Mouse (Mus musculus): Measurements from ENCODE around the gene Bloc1s5. TPM values are rescaled to one million over a fixed set of nuclear protein-coding genes. Genes with fewer than 3 reads are reported as not detected.

Bloc1s5 gene
- polyA plus RNA-seq, 1 experiment, result 0.28 TPM

- Histone ChIP-seq H3K36me3 (ENCODE audit: control insufficient read depth) (no peaks in the 10 kb centered on the region), H3K4me1 (ENCODE audit: control insufficient read depth) (no peaks in the 10 kb centered on the region), H3K4me3 (replicated peaks) (no peak overlapping the region), H3K27me3 (ENCODE audit: control insufficient read depth) (peaks cover 3% of the 10 kb centered on the region; the same call in 1 of the 2 replicates), H3K9me3 (ENCODE audit: control insufficient read depth, low read length) (no peaks in the 10 kb centered on the region)
- TF ChIP-seq TAL1 (IDR thresholded peaks at IDR 0.05; ENCODE audit: low read length) (no peak), GATA1 (IDR thresholded peaks at IDR 0.05; ENCODE audit: low read length) (no peak)
These were observed 41.8 kb downstream of the Bloc1s5 start for GRCm38 (mm10) chr13:38593114-38593513.

GRCm38 (mm10) chr13:38587350-38587749 is 47.6 kb downstream of the Bloc1s5 start:
- Histone ChIP-seq H3K4me3 (replicated peaks) (no peak overlapping the region), H3K4me1 (ENCODE audit: control insufficient read depth) (no peaks in the 10 kb centered on the region), H3K27me3 (ENCODE audit: control insufficient read depth) (peaks cover 1% of the 10 kb centered on the region; the same call in 1 of the 2 replicates), H3K9me3 (ENCODE audit: control insufficient read depth, low read length) (no peaks in the 10 kb centered on the region), H3K36me3 (ENCODE audit: control insufficient read depth) (no peaks in the 10 kb centered on the region)
- TF ChIP-seq GATA1 (IDR thresholded peaks at IDR 0.05; ENCODE audit: low read length) (no peak), TAL1 (IDR thresholded peaks at IDR 0.05; ENCODE audit: low read length) (no peak)

GRCm38 (mm10) chr13:38586451-38586850 is 48.5 kb downstream of the Bloc1s5 start:
- Histone ChIP-seq H3K4me3 (replicated peaks) (no peak overlapping the region), H3K36me3 (ENCODE audit: control insufficient read depth) (no peaks in the 10 kb centered on the region), H3K9me3 (ENCODE audit: control insufficient read depth, low read length) (no peaks in the 10 kb centered on the region), H3K27me3 (ENCODE audit: control insufficient read depth) (no peaks in the 10 kb centered on the region), H3K4me1 (ENCODE audit: control insufficient read depth) (no peaks in the 10 kb centered on the region)
- TF ChIP-seq TAL1 (IDR thresholded peaks at IDR 0.05; ENCODE audit: low read length), result no peak
- no peak for TF ChIP-seq GATA1 (IDR thresholded peaks at IDR 0.05; ENCODE audit: low read length)

- TF ChIP-seq TAL1 (IDR thresholded peaks at IDR 0.05; ENCODE audit: low read length) (no peak), GATA1 (IDR thresholded peaks at IDR 0.05; ENCODE audit: low read length) (no peak)
- no peaks in the 10 kb centered on the region for H3K36me3 ChIP-seq (ENCODE audit: control insufficient read depth)
- H3K27me3 ChIP-seq (ENCODE audit: control insufficient read depth), result peaks cover 17% of the 10 kb centered on the region
These were observed 52.1 kb downstream of the Bloc1s5 start for GRCm38 (mm10) chr13:38582768-38583167.

GRCm38 (mm10) chr13:38580601-38581457 is 54.1 kb downstream of the Bloc1s5 start:
- Histone ChIP-seq H3K27me3 (ENCODE audit: control insufficient read depth) (peaks cover 17% of the 10 kb centered on the region), H3K4me1 (ENCODE audit: control insufficient read depth) (peaks cover 8% of the 10 kb centered on the region), H3K36me3 (ENCODE audit: control insufficient read depth) (no peaks in the 10 kb centered on the region), H3K9me3 (ENCODE audit: control insufficient read depth, low read length) (no peaks in the 10 kb centered on the region), H3K4me3 (replicated peaks) (peak overlapping the region; percentile 19)
- TF ChIP-seq GATA1 (IDR thresholded peaks at IDR 0.05; ENCODE audit: low read length) (no peak), TAL1 (IDR thresholded peaks at IDR 0.05; ENCODE audit: low read length) (no peak)

More at GRCm38 (mm10) chr13:38582768-38583167, 52.1 kb downstream of the Bloc1s5 start:
- Histone ChIP-seq H3K4me3 (replicated peaks) (no peak overlapping the region), H3K9me3 (ENCODE audit: control insufficient read depth, low read length) (no peaks in the 10 kb centered on the region), H3K4me1 (ENCODE audit: control insufficient read depth) (peaks cover 8% of the 10 kb centered on the region)

- H3K4me3 ChIP-seq (replicated peaks), result peak overlapping the region; percentile 19
- H3K4me1 ChIP-seq (ENCODE audit: control insufficient read depth), result peaks cover 8% of the 10 kb centered on the region
- no peaks in the 10 kb centered on the region for H3K36me3 ChIP-seq (ENCODE audit: control insufficient read depth)
- H3K9me3 ChIP-seq (ENCODE audit: control insufficient read depth, low read length), result no peaks in the 10 kb centered on the region
- no peak for TF ChIP-seq TAL1 (IDR thresholded peaks at IDR 0.05; ENCODE audit: low read length)
- TF ChIP-seq GATA1 (IDR thresholded peaks at IDR 0.05; ENCODE audit: low read length), result no peak
- peaks cover 17% of the 10 kb centered on the region for H3K27me3 ChIP-seq (ENCODE audit: control insufficient read depth)
These were observed 54.8 kb downstream of the Bloc1s5 start for GRCm38 (mm10) chr13:38579971-38580600.

- Histone ChIP-seq H3K27me3 (ENCODE audit: control insufficient read depth) (peaks cover 7% of the 10 kb centered on the region), H3K9me3 (ENCODE audit: control insufficient read depth, low read length) (no peaks in the 10 kb centered on the region), H3K4me1 (ENCODE audit: control insufficient read depth) (no peaks in the 10 kb centered on the region), H3K36me3 (ENCODE audit: control insufficient read depth) (no peaks in the 10 kb centered on the region), H3K4me3 (replicated peaks) (no peak overlapping the region)
- TF ChIP-seq TAL1 (IDR thresholded peaks at IDR 0.05; ENCODE audit: low read length) (no peak), GATA1 (IDR thresholded peaks at IDR 0.05; ENCODE audit: low read length) (no peak)
These were observed 60.2 kb downstream of the Bloc1s5 start for GRCm38 (mm10) chr13:38574668-38575067.

GRCm38 (mm10) chr13:38573281-38573680 is 61.6 kb downstream of the Bloc1s5 start:
- Histone ChIP-seq H3K27me3 (ENCODE audit: control insufficient read depth) (no peaks in the 10 kb centered on the region), H3K4me3 (replicated peaks) (no peak overlapping the region), H3K9me3 (ENCODE audit: control insufficient read depth, low read length) (no peaks in the 10 kb centered on the region), H3K4me1 (ENCODE audit: control insufficient read depth) (no peaks in the 10 kb centered on the region), H3K36me3 (ENCODE audit: control insufficient read depth) (no peaks in the 10 kb centered on the region)
- TF ChIP-seq TAL1 (IDR thresholded peaks at IDR 0.05; ENCODE audit: low read length) (no peak), GATA1 (IDR thresholded peaks at IDR 0.05; ENCODE audit: low read length) (no peak)

- H3K9me3 ChIP-seq (ENCODE audit: control insufficient read depth, low read length), result no peaks in the 10 kb centered on the region
- H3K4me3 ChIP-seq (replicated peaks), result no peak overlapping the region
- no peaks in the 10 kb centered on the region for H3K4me1 ChIP-seq (ENCODE audit: control insufficient read depth)
- no peaks in the 10 kb centered on the region for H3K36me3 ChIP-seq (ENCODE audit: control insufficient read depth)
- H3K27me3 ChIP-seq (ENCODE audit: control insufficient read depth), result no peaks in the 10 kb centered on the region
- TF ChIP-seq TAL1 (IDR thresholded peaks at IDR 0.05; ENCODE audit: low read length), result no peak
- no peak for TF ChIP-seq GATA1 (IDR thresholded peaks at IDR 0.05; ENCODE audit: low read length)
These were observed 69.7 kb downstream of the Bloc1s5 start for GRCm38 (mm10) chr13:38565245-38565644.

Measured in erythroblast, embryonic 14.5 days (primary cell).